Comparison of ENCODE assay signal across 28 mouse cellular contexts in the genomic region with DNA sequence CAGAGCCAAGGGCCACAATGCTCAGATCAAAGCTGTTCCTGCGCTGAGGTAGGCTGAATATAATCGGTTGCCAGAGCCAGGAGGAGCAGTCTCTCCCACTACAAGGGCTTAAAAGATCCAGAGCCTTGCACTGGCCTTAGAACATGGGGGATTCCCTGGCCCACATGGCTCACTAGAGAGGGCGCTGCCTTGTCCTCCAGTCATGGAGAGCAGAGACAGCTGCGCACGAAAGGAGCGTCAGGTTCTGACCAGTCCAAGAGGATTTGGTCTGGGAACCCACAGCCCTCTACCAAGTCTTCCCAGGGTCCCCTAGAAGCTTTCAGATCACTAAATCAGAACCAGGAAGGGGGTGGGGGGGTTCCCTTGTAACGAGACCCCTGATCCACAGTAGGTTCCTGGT.
"Had no signal": no experiment of that assay in that cellular context is flagged by ENCODE, and none has a peak within 500 bp of the region (broad histone marks: within the 10 kb centered on the region; RNA-seq: fewer than 3 reads in every experiment).

No protein-coding gene starts in this region.

- H3K4me2 ChIP-seq: heart, embryonic 11.5 days; heart, embryonic 13.5 days; heart, embryonic 15.5 days; hindbrain, embryonic 12.5 days; hindbrain, embryonic 14.5 days; intestine, embryonic 15.5 days; limb, embryonic 12.5 days; liver, embryonic 11.5 days; liver, embryonic 13.5 days; liver, embryonic 15.5 days had no signal

- H3K27me3 ChIP-seq: heart, embryonic 13.5 days; heart, embryonic 15.5 days; hindbrain, embryonic 12.5 days; intestine, embryonic 15.5 days; limb, embryonic 12.5 days; liver, embryonic 13.5 days; liver, embryonic 15.5 days had no signal

- ATAC-seq: forebrain, postnatal 0 days; hindbrain, embryonic 16.5 days; inflammation-experienced regulatory T-cells, adult 6 months; intestine, embryonic 15.5 days; intestine, postnatal 0 days had no signal

- H3K4me3 ChIP-seq: heart, embryonic 13.5 days; heart, embryonic 15.5 days; hindbrain, embryonic 10.5 days; hindbrain, embryonic 12.5 days; intestine, embryonic 15.5 days; layer of hippocampus, adult 2 months; left cerebral cortex, adult 2 months; limb, embryonic 10.5 days; limb, embryonic 12.5 days; liver, embryonic 13.5 days; liver, embryonic 15.5 days had no signal

- H3K9me3 ChIP-seq: heart, embryonic 13.5 days; heart, embryonic 15.5 days; hindbrain, embryonic 10.5 days; hindbrain, embryonic 12.5 days; intestine, embryonic 15.5 days; limb, embryonic 10.5 days; limb, embryonic 12.5 days; liver, embryonic 13.5 days; liver, embryonic 15.5 days had no signal

- DNase-seq: forebrain, postnatal 0 days; gastrocnemius, postnatal 10 days; gastrocnemius, postnatal 36 days; heart, postnatal 10 days; heart, postnatal 4 days; kidney, adult 18-20 months; kidney, adult 8-10 months; kidney, postnatal 10 days; kidney, postnatal 25 days; kidney, postnatal 4 days; liver; liver, embryonic 13.5 days had no signal

- H3K9ac ChIP-seq: forebrain, postnatal 0 days; heart, embryonic 13.5 days; heart, embryonic 15.5 days; hindbrain, embryonic 12.5 days; hindbrain, embryonic 14.5 days; intestine, embryonic 15.5 days; limb, embryonic 12.5 days; liver, embryonic 13.5 days; liver, embryonic 15.5 days had no signal

- H3K27ac ChIP-seq: heart, embryonic 13.5 days; heart, embryonic 15.5 days; hindbrain, embryonic 10.5 days; hindbrain, embryonic 12.5 days; hindbrain, embryonic 14.5 days; intestine, embryonic 15.5 days; layer of hippocampus, adult 2 months; left cerebral cortex, adult 2 months; limb, embryonic 10.5 days; limb, embryonic 12.5 days; liver, embryonic 13.5 days; liver, embryonic 15.5 days had no signal
